Mouse (Mus musculus): ENCODE measurements around the gene Ina. TPM values are rescaled to one million over a fixed set of nuclear protein-coding genes. Genes with fewer than 3 reads are reported as not detected.

Gene Ina
- not detected in 2 replicates for total RNA-seq (2014; fragmentation: Nextera tagmentation)
- total RNA-seq (2017): 0.11 and 0.12 TPM in 2 replicates
- polyA plus RNA-seq (2012): not detected in 2 replicates

- no peak for ATAC-seq (ENCODE audit: extremely low read depth, insufficient number of reproducible peaks, low FRiP score, poor library complexity, severe bottlenecking)
- DNase-seq (ENCODE audit: low spot score): no peak
- Histone ChIP-seq H3K36me3 (replicated peaks) (no peaks in the 10 kb centered on the region), H3K4me3 (ENCODE audit: low read depth, low read length) (peak within 1 kb of the TSS; percentile 45), H3K9me3 (replicated peaks) (peaks cover 22% of the 10 kb centered on the region), H3K4me1 (ENCODE audit: insufficient read depth, low read depth, low read length) (no peaks in the 10 kb centered on the region), H3K27me3 (ENCODE audit: insufficient read depth, low read length) (peaks cover 11% of the 10 kb centered on the region)
- no peak for TF ChIP-seq GATA2 (IDR thresholded peaks at IDR 0.05; ENCODE audit: borderline replicate concordance, low read depth, low read length)
- no peak for TF ChIP-seq GATA1 (IDR thresholded peaks at IDR 0.05; ENCODE audit: borderline replicate concordance, low read length)
- no peak for TF ChIP-seq POLR2AphosphoS5 (IDR thresholded peaks at IDR 0.05; ENCODE audit: insufficient replicate concordance, low read depth, low read length)
- no peak for TF ChIP-seq TAL1 (conservative IDR thresholded peaks at IDR 0.05; ENCODE audit: low read depth, low read length)
- TF ChIP-seq CTCF (IDR thresholded peaks at IDR 0.05; ENCODE audit: low read depth, low read length): no peak
Observed at GRCm38 (mm10) chr19:47014447-47015381, at the start of gene Ina, which contains the start of gene Nt5c2. TSS of gene Ina (plus strand) at chr19:47014698. TSS of gene Nt5c2 (minus strand) at chr19:47015153.

GRCm38 (mm10) chr19:46965496-46965895 is 49.0 kb upstream of the Ina start:
- TF ChIP-seq TAL1 (conservative IDR thresholded peaks at IDR 0.05; ENCODE audit: low read depth, low read length): no peak
- TF ChIP-seq CTCF (IDR thresholded peaks at IDR 0.05; ENCODE audit: low read depth, low read length): no peak
- TF ChIP-seq GATA1 (IDR thresholded peaks at IDR 0.05; ENCODE audit: borderline replicate concordance, low read length): no peak
- TF ChIP-seq POLR2AphosphoS5 (IDR thresholded peaks at IDR 0.05; ENCODE audit: insufficient replicate concordance, low read depth, low read length): no peak
- no peak for TF ChIP-seq GATA2 (IDR thresholded peaks at IDR 0.05; ENCODE audit: borderline replicate concordance, low read depth, low read length)
- no peak overlapping the region for H3K4me3 ChIP-seq (ENCODE audit: low read depth, low read length)
- no peaks in the 10 kb centered on the region for H3K27me3 ChIP-seq (ENCODE audit: insufficient read depth, low read length)
- no peaks in the 10 kb centered on the region for H3K36me3 ChIP-seq (replicated peaks)
- DNase-seq (ENCODE audit: low spot score) (no peak), ATAC-seq (ENCODE audit: extremely low read depth, insufficient number of reproducible peaks, low FRiP score, poor library complexity, severe bottlenecking) (no peak)
- peaks cover 34% of the 10 kb centered on the region for H3K4me1 ChIP-seq (ENCODE audit: insufficient read depth, low read depth, low read length)
- H3K9me3 ChIP-seq (replicated peaks): no peaks in the 10 kb centered on the region

- H3K27me3 ChIP-seq (ENCODE audit: insufficient read depth, low read length): no peaks in the 10 kb centered on the region
- TF ChIP-seq POLR2AphosphoS5 (IDR thresholded peaks at IDR 0.05; ENCODE audit: insufficient replicate concordance, low read depth, low read length) (no peak), GATA2 (IDR thresholded peaks at IDR 0.05; ENCODE audit: borderline replicate concordance, low read depth, low read length) (no peak), CTCF (IDR thresholded peaks at IDR 0.05; ENCODE audit: low read depth, low read length) (no peak), TAL1 (conservative IDR thresholded peaks at IDR 0.05; ENCODE audit: low read depth, low read length) (no peak), GATA1 (IDR thresholded peaks at IDR 0.05; ENCODE audit: borderline replicate concordance, low read length) (no peak)
- H3K4me1 ChIP-seq (ENCODE audit: insufficient read depth, low read depth, low read length): peaks cover 36% of the 10 kb centered on the region
- no peaks in the 10 kb centered on the region for H3K36me3 ChIP-seq (replicated peaks)
- DNase-seq (ENCODE audit: low spot score) (no peak), ATAC-seq (ENCODE audit: extremely low read depth, insufficient number of reproducible peaks, low FRiP score, poor library complexity, severe bottlenecking) (no peak)
- no peaks in the 10 kb centered on the region for H3K9me3 ChIP-seq (replicated peaks)
- H3K4me3 ChIP-seq (ENCODE audit: low read depth, low read length): no peak overlapping the region
Observed at GRCm38 (mm10) chr19:46966330-46966729, 48.2 kb upstream of the Ina start.

GRCm38 (mm10) chr19:46967861-46968260 is 46.6 kb upstream of the Ina start:
- Histone ChIP-seq H3K9me3 (replicated peaks) (no peaks in the 10 kb centered on the region), H3K4me1 (ENCODE audit: insufficient read depth, low read depth, low read length) (peaks cover 43% of the 10 kb centered on the region), H3K27me3 (ENCODE audit: insufficient read depth, low read length) (no peaks in the 10 kb centered on the region), H3K4me3 (ENCODE audit: low read depth, low read length) (no peak overlapping the region), H3K36me3 (replicated peaks) (no peaks in the 10 kb centered on the region)
- TF ChIP-seq CTCF (IDR thresholded peaks at IDR 0.05; ENCODE audit: low read depth, low read length): no peak
- TF ChIP-seq POLR2AphosphoS5 (IDR thresholded peaks at IDR 0.05; ENCODE audit: insufficient replicate concordance, low read depth, low read length): no peak
- no peak for TF ChIP-seq GATA1 (IDR thresholded peaks at IDR 0.05; ENCODE audit: borderline replicate concordance, low read length)
- TF ChIP-seq TAL1 (conservative IDR thresholded peaks at IDR 0.05; ENCODE audit: low read depth, low read length): no peak
- no peak for TF ChIP-seq GATA2 (IDR thresholded peaks at IDR 0.05; ENCODE audit: borderline replicate concordance, low read depth, low read length)
- no peak for ATAC-seq (ENCODE audit: extremely low read depth, insufficient number of reproducible peaks, low FRiP score, poor library complexity, severe bottlenecking)
- no peak for DNase-seq (ENCODE audit: low spot score)

- H3K36me3 ChIP-seq (replicated peaks): no peaks in the 10 kb centered on the region
- peak; percentile 22; the same call in 1 of the 2 replicates for ATAC-seq (ENCODE audit: extremely low read depth, insufficient number of reproducible peaks, low FRiP score, poor library complexity, severe bottlenecking)
- no peak for TF ChIP-seq TAL1 (conservative IDR thresholded peaks at IDR 0.05; ENCODE audit: low read depth, low read length)
- no peak for TF ChIP-seq GATA1 (IDR thresholded peaks at IDR 0.05; ENCODE audit: borderline replicate concordance, low read length)
- TF ChIP-seq GATA2 (IDR thresholded peaks at IDR 0.05; ENCODE audit: borderline replicate concordance, low read depth, low read length): no peak
- no peak for TF ChIP-seq CTCF (IDR thresholded peaks at IDR 0.05; ENCODE audit: low read depth, low read length)
- H3K27me3 ChIP-seq (ENCODE audit: insufficient read depth, low read length): no peaks in the 10 kb centered on the region
- no peak for DNase-seq (ENCODE audit: low spot score)
- H3K4me1 ChIP-seq (ENCODE audit: insufficient read depth, low read depth, low read length): peaks cover 39% of the 10 kb centered on the region
- no peaks in the 10 kb centered on the region for H3K9me3 ChIP-seq (replicated peaks)
- no peak overlapping the region for H3K4me3 ChIP-seq (ENCODE audit: low read depth, low read length)
Observed at GRCm38 (mm10) chr19:46968833-46969232, 45.7 kb upstream of the Ina start.

GRCm38 (mm10) chr19:46969286-46969985 is 45.1 kb upstream of the Ina start:
- no peaks in the 10 kb centered on the region for H3K36me3 ChIP-seq (replicated peaks)
- peaks cover 38% of the 10 kb centered on the region for H3K4me1 ChIP-seq (ENCODE audit: insufficient read depth, low read depth, low read length)
- no peaks in the 10 kb centered on the region for H3K9me3 ChIP-seq (replicated peaks)
- ATAC-seq (ENCODE audit: extremely low read depth, insufficient number of reproducible peaks, low FRiP score, poor library complexity, severe bottlenecking) (no peak), DNase-seq (ENCODE audit: low spot score) (no peak)
- H3K4me3 ChIP-seq (ENCODE audit: low read depth, low read length): no peak overlapping the region
- no peaks in the 10 kb centered on the region for H3K27me3 ChIP-seq (ENCODE audit: insufficient read depth, low read length)
- TF ChIP-seq GATA2 (IDR thresholded peaks at IDR 0.05; ENCODE audit: borderline replicate concordance, low read depth, low read length) (no peak), TAL1 (conservative IDR thresholded peaks at IDR 0.05; ENCODE audit: low read depth, low read length) (no peak), CTCF (IDR thresholded peaks at IDR 0.05; ENCODE audit: low read depth, low read length) (no peak), POLR2AphosphoS5 (IDR thresholded peaks at IDR 0.05; ENCODE audit: insufficient replicate concordance, low read depth, low read length) (no peak), GATA1 (IDR thresholded peaks at IDR 0.05; ENCODE audit: borderline replicate concordance, low read length) (no peak)

Data from G1E (cell line).